Mouse (Mus musculus) forebrain, embryonic 14.5 days (tissue): ENCODE results near the gene Lats2. TPM values are rescaled to one million over a fixed set of nuclear protein-coding genes. Genes with fewer than 3 reads are reported as not detected.
A peak's percentile ranks its signal among the peaks of the same experiment; 100 is the strongest.
"Not testable (repeated sequence)": the region's sequence is repeated elsewhere in the genome, so short reads cannot be mapped to it uniquely, and the experiment has no call there.

Source experiments
- ATAC-seq: fragments of 200-750 bp; cut with Nextera tagmentation; 2 replicates; pipeline ENCODE4 v1.8.0; 2017; ENCODE audit warnings: mild to moderate bottlenecking, moderate library complexity
- DNase-seq: peaks from one replicate; pipeline ENCODE4 v3.0.0-alpha.2; 2015; ENCODE audit warnings: low spot score
- H3K27ac ChIP-seq: fragments of 300-500 bp; sonication (generic); 2 replicates; pipeline ENCODE4 v1.5.1; 2014; ENCODE audit warnings: low read depth, mild to moderate bottlenecking, control low read depth, low read length, moderate library complexity
- H3K27me3 ChIP-seq: fragments of 300-500 bp; sonication (generic); replicated peaks from 2 replicates; pipeline ENCODE4 v1.6.1; 2014; ENCODE audit warnings: low read length, control low read depth, mixed read lengths; ENCODE audit not compliant: control insufficient read depth, insufficient read depth
- H3K36me3 ChIP-seq: fragments of 300-500 bp; sonication (generic); 2 replicates; pipeline ENCODE4 v1.6.1; 2014; ENCODE audit warnings: low read length, control low read depth; ENCODE audit not compliant: control insufficient read depth, insufficient read depth
- H3K4me1 ChIP-seq: fragments of 300-500 bp; sonication (generic); 2 replicates; pipeline ENCODE4 v1.6.1; 2014; ENCODE audit warnings: antibody characterized with exemption, low read length, control low read depth; ENCODE audit not compliant: control insufficient read depth, insufficient read depth
- H3K4me2 ChIP-seq: fragments of 300-500 bp; sonication (generic); 2 replicates; pipeline ENCODE4 v1.6.1; 2014; ENCODE audit warnings: mild to moderate bottlenecking, control low read depth, low read length
- H3K4me3 ChIP-seq: fragments of 300-500 bp; sonication (generic); 2 replicates; pipeline ENCODE4 v1.5.1; 2014; ENCODE audit warnings: low read depth, low read length, control low read depth
- H3K9ac ChIP-seq: fragments of 300-500 bp; sonication (generic); 2 replicates; pipeline ENCODE4 v1.6.1; 2014; ENCODE audit warnings: mild to moderate bottlenecking, low read length, control low read depth, moderate library complexity
- H3K9me3 ChIP-seq: fragments of 300-500 bp; sonication (generic); replicated peaks from 2 replicates; pipeline ENCODE4 v1.6.1; 2016; ENCODE audit warnings: low read length, control low read depth, mixed read lengths; ENCODE audit not compliant: control insufficient read depth
- WGBS: fragments of 180-500 bp; shearing (Covaris S2); extraction: QIAGEN DNeasy Blood & Tissue Kit; methylation state at CpG from one replicate; pipeline ENCODE4 v1.1.7; 2014; 5-methylcytosine and 5-hydroxymethylcytosine counted together
- polyA plus RNA-seq: library from polyadenylated mRNA; unstranded; fragments of >200 nt; fragmentation: Nextera tagmentation; extraction: Ambion mirVana; gene quantifications from 2 replicates; pipeline ENCODE4 v1.2.1, GENCODE M21; 2014

The Lats2 gene
- polyA plus RNA-seq, 1 experiment from 2014 or later, result 5.0 TPM

DNA sequence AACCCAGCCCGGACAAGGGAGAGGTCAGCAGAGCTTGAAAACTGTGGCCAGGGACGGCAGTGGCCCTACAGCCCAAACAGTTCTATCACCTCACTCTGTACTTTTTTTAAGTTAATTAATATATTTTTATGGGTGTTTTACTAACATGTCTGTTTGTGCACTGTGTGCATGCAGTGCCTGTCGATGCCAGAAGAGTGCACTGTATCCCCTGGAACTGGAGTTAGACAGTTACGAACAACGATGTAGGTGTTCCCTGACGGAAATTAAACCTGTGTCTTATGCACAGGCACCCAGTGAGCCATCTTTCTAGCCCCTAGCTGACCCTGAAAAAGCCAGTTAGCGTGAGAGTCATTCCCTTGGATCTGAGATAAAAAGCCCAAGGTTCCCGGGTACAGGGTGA, 62.6 kb downstream of the Lats2 start:
- Histone ChIP-seq H3K4me2 (no peak overlapping the region), H3K9me3 (no peaks in the 10 kb centered on the region), H3K27ac (no peak overlapping the region), H3K36me3 (peaks cover 45% of the 10 kb centered on the region), H3K9ac (no peak overlapping the region), H3K4me3 (no peak overlapping the region), H3K27me3 (no peaks in the 10 kb centered on the region), H3K4me1 (no peaks in the 10 kb centered on the region)
- DNase-seq (no peak), ATAC-seq (no peak)
- 90% methylated on average over 8 of the region's 8 CpGs for WGBS

DNA sequence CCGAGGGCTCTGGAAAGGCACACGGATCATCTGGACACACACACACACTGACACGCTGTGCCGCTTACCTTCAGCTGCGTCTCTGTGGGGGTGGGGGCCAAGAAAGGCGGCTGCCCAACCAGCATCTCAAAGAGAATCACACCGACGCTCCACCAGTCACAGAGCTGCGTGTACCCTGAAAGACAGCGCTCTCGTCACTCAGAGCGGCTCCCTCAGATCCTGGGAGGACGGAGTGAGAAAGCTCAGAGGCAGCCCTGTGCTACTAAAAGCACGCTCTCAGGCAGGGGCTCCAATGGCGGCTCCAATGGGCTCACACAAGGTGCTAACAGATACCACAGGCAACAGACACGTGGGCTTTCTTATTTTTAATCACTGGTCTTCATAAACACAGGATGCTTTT, 63.9 kb downstream of the Lats2 start:
- H3K9ac ChIP-seq, result no peak overlapping the region
- 84% methylated on average over 16 of the region's 16 CpGs for WGBS
- no peak overlapping the region for H3K4me3 ChIP-seq
- no peaks in the 10 kb centered on the region for H3K27me3 ChIP-seq
- ATAC-seq (no peak), DNase-seq (no peak)
- no peaks in the 10 kb centered on the region for H3K4me1 ChIP-seq
- H3K4me2 ChIP-seq, result no peak overlapping the region
- H3K9me3 ChIP-seq, result no peaks in the 10 kb centered on the region
- no peak overlapping the region for H3K27ac ChIP-seq
- H3K36me3 ChIP-seq, result peaks cover 42% of the 10 kb centered on the region

DNA sequence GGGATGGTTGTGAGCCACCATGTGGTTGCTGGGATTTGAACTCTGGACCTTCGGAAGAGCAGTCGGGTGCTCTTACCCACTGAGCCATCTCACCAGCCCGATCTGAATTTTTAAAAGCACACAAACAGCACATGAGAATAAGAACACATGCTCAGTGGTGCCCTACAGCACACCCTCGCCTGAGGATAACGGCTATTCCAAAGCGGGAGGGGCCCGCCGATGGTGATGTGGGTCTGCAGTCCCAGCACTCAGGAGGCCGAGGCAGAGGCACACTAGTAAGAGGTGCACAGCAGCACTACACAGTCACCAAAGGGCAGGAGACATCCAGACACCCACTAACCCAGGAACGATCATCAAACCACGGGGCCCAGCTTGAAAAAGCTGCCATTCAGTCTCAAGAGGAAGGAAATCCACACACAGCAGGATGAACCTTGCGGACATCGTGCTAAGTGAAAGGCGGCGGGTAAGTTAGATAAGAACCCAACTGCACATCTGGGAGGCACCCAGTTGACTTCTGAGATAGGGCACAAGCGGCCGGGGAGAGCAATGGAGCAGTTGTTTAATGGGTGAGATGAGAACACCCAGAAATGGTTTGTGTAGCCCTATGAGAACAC, 65.6 kb downstream of the Lats2 start:
- 94% methylated on average over 17 of the region's 17 CpGs for WGBS
- no peaks in the 10 kb centered on the region for H3K27me3 ChIP-seq
- DNase-seq (no peak), ATAC-seq (no peak)
- H3K4me3 ChIP-seq, result no peak overlapping the region
- no peak overlapping the region for H3K27ac ChIP-seq
- H3K36me3 ChIP-seq, result peaks cover 36% of the 10 kb centered on the region
- H3K4me1 ChIP-seq, result no peaks in the 10 kb centered on the region
- no peak overlapping the region for H3K9ac ChIP-seq
- no peak overlapping the region for H3K4me2 ChIP-seq
- no peaks in the 10 kb centered on the region for H3K9me3 ChIP-seq

DNA sequence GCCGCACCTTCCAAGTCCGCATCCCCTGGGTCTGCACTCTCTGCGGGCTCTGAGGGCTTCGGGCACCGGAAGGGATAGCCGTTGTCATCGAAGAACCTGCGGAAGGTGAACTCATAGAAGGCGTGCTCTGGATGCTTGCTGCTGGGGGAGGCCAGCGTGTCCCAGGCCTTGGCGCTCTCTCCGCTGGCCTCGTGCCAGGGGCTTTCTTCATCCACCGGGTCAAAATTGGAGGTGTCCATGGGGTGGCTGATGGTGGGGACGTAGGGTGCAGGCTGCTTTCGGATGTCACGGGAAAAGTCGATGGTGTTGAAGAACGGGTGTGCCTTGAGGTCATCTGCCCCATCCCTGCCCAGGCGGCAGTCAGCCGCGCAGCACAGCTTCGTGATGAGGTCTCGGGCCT, 66.9 kb downstream of the Lats2 start:
- no peak overlapping the region for H3K9ac ChIP-seq
- H3K27me3 ChIP-seq, result no peaks in the 10 kb centered on the region
- no peak overlapping the region for H3K4me2 ChIP-seq
- DNase-seq (no peak), ATAC-seq (no peak)
- no peaks in the 10 kb centered on the region for H3K9me3 ChIP-seq
- H3K4me1 ChIP-seq, result no peaks in the 10 kb centered on the region
- peaks cover 27% of the 10 kb centered on the region for H3K36me3 ChIP-seq
- H3K27ac ChIP-seq, result no peak overlapping the region
- no peak overlapping the region for H3K4me3 ChIP-seq
- 95% methylated on average over 24 of the region's 24 CpGs for WGBS

DNA sequence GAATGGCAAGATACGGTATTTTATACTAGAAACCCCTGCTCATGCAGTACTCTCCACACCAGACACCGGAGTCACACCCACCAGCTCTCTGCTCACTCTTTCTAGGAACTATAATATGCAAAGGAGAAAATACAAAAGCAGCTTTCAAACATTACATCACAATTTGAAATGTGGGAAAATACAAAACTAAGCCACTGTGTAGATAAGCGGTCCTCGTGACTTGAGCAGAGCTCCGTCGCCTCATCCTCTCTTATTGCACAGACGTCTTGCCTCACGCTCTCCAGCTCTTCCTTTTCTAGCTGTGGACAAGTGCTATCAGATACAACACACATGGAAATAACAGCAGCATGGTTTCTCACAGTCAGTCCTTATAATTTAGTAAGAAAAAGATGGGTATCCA, 67.5 kb downstream of the Lats2 start:
- no peak for DNase-seq
- Histone ChIP-seq H3K9me3 (no peaks in the 10 kb centered on the region), H3K4me2 (no peak overlapping the region), H3K27me3 (no peaks in the 10 kb centered on the region), H3K9ac (no peak overlapping the region), H3K4me3 (no peak overlapping the region), H3K27ac (no peak overlapping the region), H3K36me3 (peaks cover 23% of the 10 kb centered on the region), H3K4me1 (no peaks in the 10 kb centered on the region)
- 92% methylated on average over 8 of the region's 8 CpGs for WGBS
- no peak for ATAC-seq

DNA sequence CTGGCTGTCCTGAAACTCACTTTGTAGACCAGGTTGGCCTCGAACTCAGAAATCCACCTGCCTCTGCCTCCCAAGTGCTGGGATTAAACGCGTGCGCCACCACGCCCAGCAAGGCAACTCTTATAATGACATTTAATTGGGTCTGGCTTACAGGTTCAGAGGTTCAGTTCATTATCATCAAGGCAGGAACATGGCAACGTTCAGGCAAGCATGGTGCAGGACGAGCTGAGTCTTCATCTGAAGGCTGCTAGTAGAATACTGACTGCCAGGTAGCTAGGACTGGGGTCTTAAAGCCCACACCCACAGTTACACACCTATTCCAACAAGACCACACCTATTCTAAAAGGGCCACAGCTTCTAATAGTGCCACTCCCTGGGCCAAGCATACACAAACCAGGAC, 70.1 kb downstream of the Lats2 start:
- not testable (repeated sequence) for H3K27ac ChIP-seq, H3K4me3 ChIP-seq, ATAC-seq, H3K27me3 ChIP-seq, H3K9me3 ChIP-seq, DNase-seq, H3K4me1 ChIP-seq, H3K9ac ChIP-seq, H3K4me2 ChIP-seq
- H3K36me3 ChIP-seq, result peaks cover 12% of the 10 kb centered on the region
- WGBS, result 88% methylated on average over 7 of the region's 7 CpGs

DNA sequence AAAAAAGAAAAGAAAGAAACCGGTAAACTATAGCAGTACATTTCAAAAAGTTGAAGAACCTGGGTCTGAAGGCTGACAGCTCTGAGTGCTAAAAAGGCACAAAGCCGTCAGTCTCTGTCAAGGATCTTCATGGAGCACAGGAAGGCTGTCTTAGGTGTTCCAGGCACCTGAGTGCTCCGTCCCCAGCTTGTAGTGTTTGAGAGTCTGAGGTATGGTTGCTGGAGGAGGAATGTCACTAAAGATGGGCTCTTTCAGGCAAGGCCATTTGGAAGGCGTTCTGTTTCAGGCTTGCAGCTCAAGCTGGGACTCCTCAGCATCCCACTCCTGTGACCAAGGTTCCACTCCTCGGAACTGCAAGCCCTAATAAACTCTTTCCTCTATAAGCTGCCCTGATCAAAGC, 70.7 kb downstream of the Lats2 start:
- H3K27me3 ChIP-seq, result no peaks in the 10 kb centered on the region
- no peak overlapping the region for H3K4me2 ChIP-seq
- no peak overlapping the region for H3K27ac ChIP-seq
- H3K4me3 ChIP-seq, result no peak overlapping the region
- H3K9ac ChIP-seq, result no peak overlapping the region
- no peaks in the 10 kb centered on the region for H3K4me1 ChIP-seq
- DNase-seq (no peak), ATAC-seq (no peak)
- H3K9me3 ChIP-seq, result no peaks in the 10 kb centered on the region
- peaks cover 12% of the 10 kb centered on the region for H3K36me3 ChIP-seq
- 87% methylated on average over 5 of the region's 5 CpGs for WGBS

DNA sequence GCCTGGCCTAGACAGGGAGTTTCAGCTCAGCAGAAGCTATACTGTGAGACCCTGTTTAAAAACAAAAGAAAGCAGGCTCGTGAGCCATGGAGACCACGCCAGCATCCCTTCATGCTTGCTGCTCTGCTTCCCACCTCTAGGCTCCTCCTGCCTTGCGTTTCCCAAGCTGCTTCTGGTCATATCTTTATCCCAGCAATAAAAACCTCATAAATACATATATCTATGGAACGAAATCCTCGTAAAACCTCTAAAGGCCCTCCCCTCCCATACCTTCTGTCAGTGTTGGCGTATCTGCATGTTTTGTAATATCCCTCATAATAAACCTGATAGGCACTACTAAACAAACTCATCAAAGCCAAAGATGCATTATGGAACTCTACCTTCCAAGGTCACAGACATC, 71.5 kb downstream of the Lats2 start:
- H3K4me3 ChIP-seq, result no peak overlapping the region
- no peak for ATAC-seq
- H3K4me1 ChIP-seq, result no peaks in the 10 kb centered on the region
- H3K9ac ChIP-seq, result no peak overlapping the region
- no peak for DNase-seq
- no peaks in the 10 kb centered on the region for H3K27me3 ChIP-seq
- H3K9me3 ChIP-seq, result no peaks in the 10 kb centered on the region
- H3K27ac ChIP-seq, result no peak overlapping the region
- H3K4me2 ChIP-seq, result no peak overlapping the region
- peaks cover 12% of the 10 kb centered on the region for H3K36me3 ChIP-seq
- WGBS, result 92% methylated on average over 6 of the region's 6 CpGs

DNA sequence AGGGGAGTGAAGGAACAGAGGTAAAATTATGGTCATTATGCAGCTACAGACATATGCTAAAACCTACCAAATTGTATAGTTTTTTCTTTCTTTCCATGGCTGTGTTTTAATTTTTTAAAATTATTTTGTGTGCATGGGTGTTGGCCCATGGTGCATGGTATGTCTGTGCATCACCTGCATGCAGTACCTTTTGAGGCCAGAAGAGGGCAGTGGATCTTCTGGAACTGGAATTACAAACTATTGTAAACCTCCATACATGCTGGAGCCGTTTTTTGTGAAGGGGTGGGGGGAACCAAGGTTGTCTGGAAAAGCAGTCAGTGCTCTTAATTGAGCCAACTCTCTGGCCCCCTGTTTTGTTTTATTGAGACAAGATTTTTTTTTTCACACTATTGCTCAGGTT, 73.6 kb downstream of the Lats2 start:
- DNase-seq (peak; percentile 68), ATAC-seq (no peak)
- Histone ChIP-seq H3K9me3 (no peaks in the 10 kb centered on the region), H3K4me1 (no peaks in the 10 kb centered on the region), H3K9ac (no peak overlapping the region), H3K27me3 (no peaks in the 10 kb centered on the region), H3K36me3 (no peaks in the 10 kb centered on the region), H3K4me2 (no peak overlapping the region), H3K4me3 (no peak overlapping the region), H3K27ac (no peak overlapping the region)
- WGBS, result 0% methylated on average over 1 of the region's 1 CpGs
